Mouse (Mus musculus): ENCODE measurements around the gene Scarf1. TPM values are rescaled to one million over a fixed set of nuclear protein-coding genes. Genes with fewer than 3 reads are reported as not detected.
A peak's percentile ranks its signal among the peaks of the same experiment; 100 is the strongest.

The Scarf1 gene
- polyA plus RNA-seq, 1 experiment = 3.4 TPM

- WGBS = 94% methylated on average over 10 of the region's 10 CpGs
- TF ChIP-seq POLR2A (IDR thresholded peaks at IDR 0.05; ENCODE audit: borderline replicate concordance, insufficient read depth, low read length) = no peak
- no peak for TF ChIP-seq CTCF (IDR thresholded peaks at IDR 0.05; ENCODE audit: borderline replicate concordance, insufficient read depth, low read depth, low read length)
- DNase-seq = no peak
- Histone ChIP-seq H3K27me3 (ENCODE audit: control insufficient read depth, insufficient read depth, low read length) (no peaks in the 10 kb centered on the region), H3K4me1 (ENCODE audit: control insufficient read depth, insufficient read depth, low read length) (no peaks in the 10 kb centered on the region), H3K27ac (ENCODE audit: insufficient read depth, low read length) (no peak overlapping the region), H3K4me3 (replicated peaks; ENCODE audit: insufficient read depth, low read depth, low read length) (no peak overlapping the region)
Observed at GRCm38 (mm10) chr11:75494296-75495049, 18.9 kb upstream of the Scarf1 start.

- TF ChIP-seq CTCF (IDR thresholded peaks at IDR 0.05; ENCODE audit: borderline replicate concordance, insufficient read depth, low read depth, low read length) = no peak
- no peak for TF ChIP-seq POLR2A (IDR thresholded peaks at IDR 0.05; ENCODE audit: borderline replicate concordance, insufficient read depth, low read length)
- no peaks in the 10 kb centered on the region for H3K4me1 ChIP-seq (ENCODE audit: control insufficient read depth, insufficient read depth, low read length)
- WGBS = 12% methylated on average over 1 of the region's 1 CpGs
- H3K4me3 ChIP-seq (replicated peaks; ENCODE audit: insufficient read depth, low read depth, low read length) = no peak overlapping the region
- H3K27ac ChIP-seq (ENCODE audit: insufficient read depth, low read length) = no peak overlapping the region
- DNase-seq = no peak
- H3K27me3 ChIP-seq (ENCODE audit: control insufficient read depth, insufficient read depth, low read length) = no peaks in the 10 kb centered on the region
Observed at GRCm38 (mm10) chr11:75498126-75498525, 15.2 kb upstream of the Scarf1 start.

GRCm38 (mm10) chr11:75508162-75508561 lies 5.2 kb upstream of the Scarf1 start:
- Histone ChIP-seq H3K4me3 (replicated peaks; ENCODE audit: insufficient read depth, low read depth, low read length) (no peak overlapping the region), H3K4me1 (ENCODE audit: control insufficient read depth, insufficient read depth, low read length) (peaks cover 4% of the 10 kb centered on the region; the same call in 1 of the 2 replicates), H3K27ac (ENCODE audit: insufficient read depth, low read length) (no peak overlapping the region), H3K27me3 (ENCODE audit: control insufficient read depth, insufficient read depth, low read length) (no peaks in the 10 kb centered on the region)
- TF ChIP-seq CTCF (IDR thresholded peaks at IDR 0.05; ENCODE audit: borderline replicate concordance, insufficient read depth, low read depth, low read length) (no peak), POLR2A (IDR thresholded peaks at IDR 0.05; ENCODE audit: borderline replicate concordance, insufficient read depth, low read length) (no peak)
- 89% methylated on average over 4 of the region's 4 CpGs for WGBS
- DNase-seq = no peak

- no peak overlapping the region for H3K27ac ChIP-seq (ENCODE audit: insufficient read depth, low read length)
- no peak for DNase-seq
- no peak overlapping the region for H3K4me3 ChIP-seq (replicated peaks; ENCODE audit: insufficient read depth, low read depth, low read length)
- TF ChIP-seq POLR2A (IDR thresholded peaks at IDR 0.05; ENCODE audit: borderline replicate concordance, insufficient read depth, low read length) (no peak), CTCF (IDR thresholded peaks at IDR 0.05; ENCODE audit: borderline replicate concordance, insufficient read depth, low read depth, low read length) (no peak)
- WGBS = 78% methylated on average over 8 of the region's 8 CpGs
- H3K27me3 ChIP-seq (ENCODE audit: control insufficient read depth, insufficient read depth, low read length) = no peaks in the 10 kb centered on the region
- peaks cover 4% of the 10 kb centered on the region; the same call in 1 of the 2 replicates for H3K4me1 ChIP-seq (ENCODE audit: control insufficient read depth, insufficient read depth, low read length)
Observed at GRCm38 (mm10) chr11:75508904-75509303, 4.4 kb upstream of the Scarf1 start.

DNA sequence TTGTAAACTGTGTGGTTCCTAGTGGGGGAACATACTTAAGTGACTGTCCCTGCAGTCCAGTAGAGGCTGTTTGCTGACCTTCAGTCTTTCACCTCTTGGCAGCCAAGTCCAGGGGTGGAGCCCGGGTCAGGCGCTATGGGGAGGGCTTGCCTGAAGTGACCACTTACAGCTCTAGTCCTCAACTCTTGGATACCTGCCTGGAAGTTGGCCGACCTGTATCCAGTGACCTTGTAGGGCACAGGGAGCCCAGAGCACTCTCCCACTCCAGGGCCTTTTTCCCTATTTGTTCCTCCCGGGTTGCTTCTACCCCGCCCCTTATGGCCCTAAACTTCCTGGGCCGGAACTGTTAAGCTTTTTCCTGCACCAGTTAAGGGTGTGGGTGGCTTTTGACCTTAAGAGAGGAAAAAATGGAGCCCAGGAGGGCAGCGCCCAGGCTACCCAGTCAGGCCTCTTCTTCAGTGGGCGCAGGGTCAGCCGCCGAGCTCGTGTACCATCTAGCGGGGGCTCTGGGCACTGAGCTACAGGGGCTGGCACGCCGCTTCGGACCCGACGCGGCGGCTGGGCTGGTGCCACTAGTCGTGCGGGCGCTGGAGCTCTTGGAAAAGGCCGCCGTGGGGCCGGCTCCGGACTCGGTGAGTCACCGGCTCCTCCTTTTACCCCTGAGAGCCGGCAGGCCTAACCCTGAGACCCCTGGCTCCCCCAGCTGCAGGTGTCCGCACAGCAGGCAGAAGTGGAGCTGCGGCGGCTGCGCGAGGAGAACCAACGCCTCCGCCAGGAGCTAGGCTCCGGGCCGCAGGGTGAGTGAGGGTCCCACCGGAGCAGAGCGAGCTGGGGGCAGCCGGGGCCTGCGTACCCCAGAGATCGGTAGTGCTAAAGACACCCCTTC lies 3.4 kb upstream of the Scarf1 start, which contains the start of gene Rilp:
TSS of gene Rilp (plus strand) at position 354 of the 886 bp plus-strand sequence.
- no peak for TF ChIP-seq CTCF (IDR thresholded peaks at IDR 0.05; ENCODE audit: borderline replicate concordance, insufficient read depth, low read depth, low read length)
- TF ChIP-seq POLR2A (IDR thresholded peaks at IDR 0.05; ENCODE audit: borderline replicate concordance, insufficient read depth, low read length) = no peak
- peak in 1 of 2 experiments; percentile 66 for DNase-seq

DNA sequence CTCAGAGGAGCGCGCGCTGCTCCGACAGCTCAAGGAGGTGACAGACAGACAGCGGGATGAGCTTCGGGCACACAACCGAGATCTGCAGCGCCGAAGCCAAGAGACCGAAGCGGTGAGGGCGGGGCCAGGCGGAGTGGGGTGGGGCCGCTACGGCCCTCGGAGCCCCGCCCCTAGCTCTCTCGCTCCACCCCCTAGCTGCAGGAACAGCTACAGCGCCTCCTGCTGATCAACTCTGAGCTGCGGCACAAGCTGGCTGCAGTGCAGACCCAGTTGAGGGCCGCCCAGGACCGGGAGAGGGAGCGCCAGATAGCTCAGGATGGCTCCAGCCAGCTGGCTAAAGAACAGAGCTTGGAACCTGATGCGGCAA lies 2.7 kb upstream of the Scarf1 start:
- under 1% methylated on average over 24 of the region's 24 CpGs for WGBS
- no peaks in the 10 kb centered on the region for H3K27me3 ChIP-seq (ENCODE audit: control insufficient read depth, insufficient read depth, low read length)
- peak; percentile 81 for TF ChIP-seq CTCF (IDR thresholded peaks at IDR 0.05; ENCODE audit: borderline replicate concordance, insufficient read depth, low read depth, low read length)
- TF ChIP-seq POLR2A (IDR thresholded peaks at IDR 0.05; ENCODE audit: borderline replicate concordance, insufficient read depth, low read length) = 0 out of 2 replicates have a peak, but pooled peaks have one; percentile 41
- peak; percentile 92 to 94 for DNase-seq
- H3K27ac ChIP-seq (ENCODE audit: insufficient read depth, low read length) = peak overlapping the region; percentile 30
- peaks cover 4% of the 10 kb centered on the region; the same call in 1 of the 2 replicates for H3K4me1 ChIP-seq (ENCODE audit: control insufficient read depth, insufficient read depth, low read length)
- H3K4me3 ChIP-seq (replicated peaks; ENCODE audit: insufficient read depth, low read depth, low read length) = peak overlapping the region; percentile 62

More for the DNA sequence above, 3.4 kb upstream of the Scarf1 start, which contains the start of gene Rilp:
- peak within 1 kb of the TSS; percentile 62 for H3K4me3 ChIP-seq (replicated peaks; ENCODE audit: insufficient read depth, low read depth, low read length)
- H3K4me1 ChIP-seq (ENCODE audit: control insufficient read depth, insufficient read depth, low read length) = peaks cover 4% of the 10 kb centered on the region; the same call in 1 of the 2 replicates
- no peaks in the 10 kb centered on the region for H3K27me3 ChIP-seq (ENCODE audit: control insufficient read depth, insufficient read depth, low read length)
- H3K27ac ChIP-seq (ENCODE audit: insufficient read depth, low read length) = peak within 1 kb of the TSS; percentile 30
- WGBS = 2% methylated on average over 43 of the region's 43 CpGs

GRCm38 (mm10) chr11:75511213-75511612 lies 2.1 kb upstream of the Scarf1 start:
- Histone ChIP-seq H3K4me1 (ENCODE audit: control insufficient read depth, insufficient read depth, low read length) (peaks cover 4% of the 10 kb centered on the region; the same call in 1 of the 2 replicates), H3K27me3 (ENCODE audit: control insufficient read depth, insufficient read depth, low read length) (no peaks in the 10 kb centered on the region), H3K27ac (ENCODE audit: insufficient read depth, low read length) (0 out of 2 replicates have a peak overlapping the region, but pooled peaks have one; percentile 4), H3K4me3 (replicated peaks; ENCODE audit: insufficient read depth, low read depth, low read length) (no peak overlapping the region)
- TF ChIP-seq POLR2A (IDR thresholded peaks at IDR 0.05; ENCODE audit: borderline replicate concordance, insufficient read depth, low read length) = no peak
- peak; percentile 53 to 54 for DNase-seq
- 36% methylated on average over 6 of the region's 6 CpGs for WGBS

Measured in cerebellum, adult 2 months (tissue).